Mouse (Mus musculus): ENCODE data around the gene Fgf8.

GRCm38 (mm10) chr19:45743619-45744018 lies 904 bp upstream of the Fgf8 start:
- TF ChIP-seq POLR2A (IDR thresholded peaks at IDR 0.05; ENCODE audit: low read depth, low read length) (no peak), CTCF (IDR thresholded peaks at IDR 0.05; ENCODE audit: borderline replicate concordance, insufficient read depth, low read length) (no peak)
